Mouse (Mus musculus): Measurements from ENCODE around the gene Cox4i1. TPM values are rescaled to one million over a fixed set of nuclear protein-coding genes. Genes with fewer than 3 reads are reported as not detected.

Gene Cox4i1
- polyA plus RNA-seq, 1 experiment from 2014 or later = 916 TPM

DNA sequence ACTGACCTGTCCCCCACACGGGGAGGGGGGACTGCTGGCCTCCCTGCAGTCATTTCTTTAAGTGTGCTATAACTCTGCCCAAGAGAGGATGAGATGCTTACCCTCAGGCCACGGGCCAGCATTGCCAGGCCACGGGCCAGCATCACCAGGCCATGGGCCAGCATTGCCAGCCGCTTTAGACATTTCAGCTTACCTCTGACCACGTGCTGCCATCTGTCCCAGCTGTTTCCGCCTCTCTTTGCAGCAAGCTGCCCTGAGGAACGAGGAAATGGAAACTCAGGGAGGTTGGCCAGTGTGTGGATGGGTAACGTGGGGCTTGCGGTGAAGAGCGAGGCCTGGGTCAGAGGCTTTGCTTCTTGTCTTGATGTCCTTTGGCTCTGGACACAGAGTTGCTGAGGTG lies 13.1 kb downstream of the Cox4i1 start:
- Histone ChIP-seq H3K4me3 (replicated peaks) (no peak overlapping the region), H3K36me3 (no peaks in the 10 kb centered on the region)
- 68% methylated on average over 10 of the region's 10 CpGs for WGBS

DNA sequence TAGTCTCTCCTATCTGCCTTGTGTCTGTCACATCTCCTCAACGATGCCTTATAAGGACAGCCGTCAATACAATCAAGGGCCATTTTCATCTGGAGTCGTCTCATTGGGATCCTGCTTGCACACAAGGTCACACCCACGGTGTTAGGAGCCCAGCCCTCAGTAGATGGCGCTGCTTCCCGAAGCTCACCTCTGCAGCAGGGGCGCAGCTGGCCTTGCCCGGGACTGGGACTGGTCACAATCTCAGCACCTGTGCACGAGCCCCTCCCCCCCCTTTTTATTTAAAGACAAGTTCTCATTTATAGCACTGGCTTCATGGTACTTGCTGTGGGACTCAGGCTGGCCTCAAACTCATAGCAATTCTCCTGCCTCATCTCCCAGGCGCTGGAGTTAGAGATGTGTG lies 15.6 kb downstream of the Cox4i1 start:
- H3K4me1 ChIP-seq (replicated peaks) = peaks cover 12% of the 10 kb centered on the region
- H3K27me3 ChIP-seq = peaks cover 14% of the 10 kb centered on the region; the same call in 1 of the 2 replicates
- no peak overlapping the region for H3K27ac ChIP-seq
- H3K4me2 ChIP-seq = no peak overlapping the region
- H3K9ac ChIP-seq (replicated peaks) = no peak overlapping the region
- H3K36me3 ChIP-seq = no peaks in the 10 kb centered on the region
- H3K4me3 ChIP-seq (replicated peaks) = no peak overlapping the region
- no peaks in the 10 kb centered on the region for H3K9me3 ChIP-seq
- WGBS = 13% methylated on average over 10 of the region's 10 CpGs
- ATAC-seq (ENCODE audit: insufficient number of reproducible peaks, insufficient read depth, low FRiP score, low TSS enrichment, low read depth) = no peak; the same call in 1 of the 2 replicates

More for the DNA sequence above, 13.1 kb downstream of the Cox4i1 start:
- no peak overlapping the region for H3K4me2 ChIP-seq
- peaks cover 12% of the 10 kb centered on the region for H3K4me1 ChIP-seq (replicated peaks)
- no peak for ATAC-seq (ENCODE audit: insufficient number of reproducible peaks, insufficient read depth, low FRiP score, low TSS enrichment, low read depth)
- H3K9me3 ChIP-seq = no peaks in the 10 kb centered on the region
- peaks cover 8% of the 10 kb centered on the region; the same call in 1 of the 2 replicates for H3K27me3 ChIP-seq
- H3K9ac ChIP-seq (replicated peaks) = no peak overlapping the region
- no peak overlapping the region for H3K27ac ChIP-seq

DNA sequence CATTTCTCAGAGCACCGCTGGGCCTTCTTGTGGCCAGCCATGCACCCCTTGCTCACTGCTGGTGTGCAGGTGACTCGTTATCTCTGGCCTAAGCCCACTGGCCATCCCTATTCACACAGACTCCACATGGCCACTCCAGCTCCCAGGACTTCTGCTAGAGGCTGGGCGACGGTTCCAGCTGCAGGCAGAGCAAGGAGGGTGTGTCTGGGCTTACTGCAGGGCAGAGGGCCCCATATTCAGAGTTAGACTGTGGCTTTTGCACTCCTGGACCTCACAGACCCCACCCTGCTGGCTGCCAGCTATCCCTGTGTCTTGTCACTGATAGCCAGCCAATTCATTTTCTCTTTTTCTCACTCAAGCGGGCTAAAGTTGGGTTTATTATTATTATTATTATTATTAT lies 16.1 kb downstream of the Cox4i1 start:
- Histone ChIP-seq H3K27me3 (peaks cover 17% of the 10 kb centered on the region; the same call in 1 of the 2 replicates), H3K9me3 (no peaks in the 10 kb centered on the region), H3K4me3 (replicated peaks) (no peak overlapping the region), H3K4me1 (replicated peaks) (peaks cover 12% of the 10 kb centered on the region), H3K4me2 (no peak overlapping the region), H3K27ac (no peak overlapping the region), H3K36me3 (no peaks in the 10 kb centered on the region), H3K9ac (replicated peaks) (no peak overlapping the region)
- 52% methylated on average over 5 of the region's 5 CpGs for WGBS
- ATAC-seq (ENCODE audit: insufficient number of reproducible peaks, insufficient read depth, low FRiP score, low TSS enrichment, low read depth) = no peak

DNA sequence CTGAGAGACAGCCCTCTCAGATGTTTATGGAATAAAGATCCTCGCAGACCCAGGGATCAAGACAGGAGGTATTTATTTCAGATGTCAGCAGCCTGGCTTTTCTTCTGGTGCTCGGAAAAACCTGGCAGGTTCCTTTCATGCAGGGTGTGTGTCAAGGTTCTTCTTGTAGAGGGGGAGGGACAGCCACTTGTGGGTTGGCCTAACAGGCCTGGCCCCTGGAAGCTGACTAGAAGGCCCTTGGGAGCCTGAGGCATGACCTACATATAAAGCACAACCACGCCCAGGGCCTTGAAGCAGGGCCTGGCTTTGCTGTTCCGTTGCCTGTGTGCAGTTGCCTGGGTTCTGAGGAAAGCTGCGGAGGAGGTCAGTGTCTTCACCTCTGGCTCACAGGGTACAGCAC lies 17.1 kb downstream of the Cox4i1 start:
- no peaks in the 10 kb centered on the region for H3K36me3 ChIP-seq
- no peak overlapping the region for H3K4me3 ChIP-seq (replicated peaks)
- peaks cover 9% of the 10 kb centered on the region; the same call in 1 of the 2 replicates for H3K27me3 ChIP-seq
- H3K4me2 ChIP-seq = no peak overlapping the region
- no peaks in the 10 kb centered on the region for H3K9me3 ChIP-seq
- no peak overlapping the region for H3K9ac ChIP-seq (replicated peaks)
- H3K27ac ChIP-seq = peak overlapping the region; percentile 53; the same call in 1 of the 2 replicates
- WGBS = 59% methylated on average over 5 of the region's 5 CpGs
- no peak for ATAC-seq (ENCODE audit: insufficient number of reproducible peaks, insufficient read depth, low FRiP score, low TSS enrichment, low read depth)
- H3K4me1 ChIP-seq (replicated peaks) = peaks cover 12% of the 10 kb centered on the region

DNA sequence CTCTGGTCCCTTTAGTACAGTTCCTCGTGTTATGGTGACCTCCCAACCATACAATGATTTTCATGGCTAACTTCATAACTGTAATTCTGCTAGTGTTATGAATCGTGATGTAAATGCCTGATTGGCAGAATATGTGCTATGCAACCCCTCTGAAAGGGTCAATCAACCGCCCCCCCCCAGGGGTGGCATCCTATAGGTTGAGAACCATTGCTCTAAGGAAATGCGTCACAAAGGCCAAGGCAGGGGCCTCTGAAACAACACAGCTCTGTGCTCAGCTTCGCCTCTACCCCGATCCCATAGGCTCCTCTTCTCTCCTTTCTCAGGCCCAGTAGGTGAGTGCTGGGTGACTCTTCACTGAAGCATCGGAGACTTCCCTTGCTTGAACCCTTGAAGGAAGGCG lies 17.6 kb downstream of the Cox4i1 start:
- Histone ChIP-seq H3K36me3 (no peaks in the 10 kb centered on the region), H3K9ac (replicated peaks) (no peak overlapping the region), H3K27ac (peak overlapping the region; percentile 53; the same call in 1 of the 2 replicates), H3K4me2 (no peak overlapping the region), H3K4me3 (replicated peaks) (no peak overlapping the region), H3K4me1 (replicated peaks) (peaks cover 12% of the 10 kb centered on the region), H3K9me3 (no peaks in the 10 kb centered on the region), H3K27me3 (peaks cover 9% of the 10 kb centered on the region; the same call in 1 of the 2 replicates)
- no peak for ATAC-seq (ENCODE audit: insufficient number of reproducible peaks, insufficient read depth, low FRiP score, low TSS enrichment, low read depth)
- WGBS = 82% methylated on average over 8 of the region's 8 CpGs

DNA sequence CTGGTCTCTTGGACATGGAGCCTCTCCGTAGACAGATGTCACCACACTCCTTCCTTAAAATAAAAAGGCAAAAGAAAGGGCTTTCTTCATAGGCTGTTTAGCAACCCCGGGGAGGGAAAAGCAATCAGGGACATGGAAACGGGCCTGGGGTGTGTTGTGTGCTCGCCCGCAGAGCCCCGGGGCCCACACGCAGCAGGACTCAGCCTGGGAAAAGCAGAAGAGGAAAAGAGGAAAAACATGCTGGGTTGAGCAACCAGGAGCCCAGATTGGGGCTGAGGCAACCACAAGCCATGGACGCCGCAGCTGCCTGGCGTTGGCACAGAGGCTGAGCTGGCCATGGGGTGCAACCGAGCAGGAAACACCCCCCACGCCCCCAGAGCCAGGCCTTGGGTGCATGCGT lies 18.0 kb downstream of the Cox4i1 start:
- Histone ChIP-seq H3K4me1 (replicated peaks) (peaks cover 12% of the 10 kb centered on the region), H3K4me3 (replicated peaks) (no peak overlapping the region), H3K4me2 (no peak overlapping the region), H3K27ac (no peak overlapping the region), H3K36me3 (no peaks in the 10 kb centered on the region), H3K27me3 (peaks cover 9% of the 10 kb centered on the region; the same call in 1 of the 2 replicates), H3K9ac (replicated peaks) (no peak overlapping the region), H3K9me3 (no peaks in the 10 kb centered on the region)
- ATAC-seq (ENCODE audit: insufficient number of reproducible peaks, insufficient read depth, low FRiP score, low TSS enrichment, low read depth) = no peak
- 80% methylated on average over 13 of the region's 13 CpGs for WGBS

DNA sequence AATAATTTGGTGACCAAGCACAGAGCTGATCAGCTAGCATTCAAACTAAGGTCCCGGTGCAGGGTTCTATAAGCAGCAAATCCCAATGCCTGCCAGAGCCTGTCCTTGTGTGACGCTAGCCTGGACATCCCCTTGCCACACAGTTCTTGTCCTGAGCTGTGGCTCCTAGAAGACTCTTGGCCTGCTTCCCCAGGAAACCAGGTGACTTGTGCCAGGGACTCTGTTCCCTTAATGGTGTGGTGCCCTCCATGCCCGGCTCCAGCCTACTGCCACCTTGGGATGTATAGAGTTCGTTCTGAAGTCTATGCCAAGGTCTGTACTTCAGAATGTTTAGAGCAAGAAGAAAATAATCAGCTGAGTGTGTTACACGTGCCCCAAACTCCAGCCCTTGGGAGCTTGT lies 18.6 kb downstream of the Cox4i1 start:
- Histone ChIP-seq H3K36me3 (no peaks in the 10 kb centered on the region), H3K27me3 (peaks cover 9% of the 10 kb centered on the region; the same call in 1 of the 2 replicates), H3K9me3 (no peaks in the 10 kb centered on the region), H3K27ac (no peak overlapping the region), H3K4me1 (replicated peaks) (peaks cover 12% of the 10 kb centered on the region), H3K4me2 (no peak overlapping the region), H3K4me3 (replicated peaks) (no peak overlapping the region), H3K9ac (replicated peaks) (no peak overlapping the region)
- WGBS = 80% methylated on average over 5 of the region's 5 CpGs
- no peak for ATAC-seq (ENCODE audit: insufficient number of reproducible peaks, insufficient read depth, low FRiP score, low TSS enrichment, low read depth)

DNA sequence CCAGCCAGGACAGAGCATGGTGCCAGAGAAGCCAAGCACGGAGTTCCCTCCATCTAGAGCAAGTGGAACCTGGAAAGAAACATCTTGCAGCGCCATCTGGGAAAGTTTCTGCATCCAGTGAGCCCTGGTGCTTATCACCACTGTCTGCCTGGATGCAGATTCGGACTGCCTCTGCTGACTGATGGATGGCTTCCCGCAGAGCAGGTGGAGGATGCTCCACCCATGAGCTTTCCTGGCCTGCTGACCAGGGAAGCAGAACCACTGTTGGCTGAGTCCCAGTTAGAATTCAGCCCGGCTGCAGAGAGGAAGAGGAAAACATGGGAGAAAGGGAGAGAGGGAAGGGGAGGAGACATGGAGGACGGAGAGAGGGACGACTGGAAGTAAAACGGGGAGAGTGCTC lies 19.8 kb downstream of the Cox4i1 start:
- H3K9me3 ChIP-seq = no peaks in the 10 kb centered on the region
- H3K36me3 ChIP-seq = no peaks in the 10 kb centered on the region
- no peak overlapping the region for H3K4me3 ChIP-seq (replicated peaks)
- peaks cover 9% of the 10 kb centered on the region; the same call in 1 of the 2 replicates for H3K27me3 ChIP-seq
- H3K4me1 ChIP-seq (replicated peaks) = peaks cover 12% of the 10 kb centered on the region
- H3K9ac ChIP-seq (replicated peaks) = no peak overlapping the region
- H3K4me2 ChIP-seq = no peak overlapping the region
- H3K27ac ChIP-seq = no peak overlapping the region
- ATAC-seq (ENCODE audit: insufficient number of reproducible peaks, insufficient read depth, low FRiP score, low TSS enrichment, low read depth) = no peak
- WGBS = 76% methylated on average over 8 of the region's 8 CpGs

DNA sequence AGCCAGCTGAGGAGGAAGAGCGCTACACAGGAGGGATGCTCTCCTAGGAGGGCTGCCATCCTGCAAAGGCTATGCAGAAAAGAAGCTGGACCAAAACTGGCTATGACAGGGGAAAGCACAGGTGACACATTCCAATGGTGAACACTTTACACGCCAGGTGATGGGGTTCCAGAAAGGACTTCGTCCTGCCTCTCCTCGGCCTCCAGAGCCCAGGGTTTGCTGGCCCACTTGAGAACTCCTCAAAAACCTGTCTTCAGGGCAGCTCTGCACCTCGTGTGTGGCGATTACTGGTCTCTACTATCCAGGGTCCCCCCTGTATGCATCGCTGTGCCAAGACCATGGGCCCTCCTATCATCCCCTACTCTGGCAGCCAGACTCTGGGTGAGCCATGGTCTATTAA lies 20.5 kb downstream of the Cox4i1 start:
- H3K9me3 ChIP-seq = no peaks in the 10 kb centered on the region
- 87% methylated on average over 7 of the region's 7 CpGs for WGBS
- no peaks in the 10 kb centered on the region for H3K36me3 ChIP-seq
- no peak overlapping the region for H3K4me3 ChIP-seq (replicated peaks)
- H3K9ac ChIP-seq (replicated peaks) = no peak overlapping the region
- H3K4me1 ChIP-seq (replicated peaks) = peaks cover 12% of the 10 kb centered on the region
- no peak overlapping the region for H3K4me2 ChIP-seq
- no peak overlapping the region for H3K27ac ChIP-seq
- peaks cover 9% of the 10 kb centered on the region; the same call in 1 of the 2 replicates for H3K27me3 ChIP-seq
- ATAC-seq (ENCODE audit: insufficient number of reproducible peaks, insufficient read depth, low FRiP score, low TSS enrichment, low read depth) = no peak

DNA sequence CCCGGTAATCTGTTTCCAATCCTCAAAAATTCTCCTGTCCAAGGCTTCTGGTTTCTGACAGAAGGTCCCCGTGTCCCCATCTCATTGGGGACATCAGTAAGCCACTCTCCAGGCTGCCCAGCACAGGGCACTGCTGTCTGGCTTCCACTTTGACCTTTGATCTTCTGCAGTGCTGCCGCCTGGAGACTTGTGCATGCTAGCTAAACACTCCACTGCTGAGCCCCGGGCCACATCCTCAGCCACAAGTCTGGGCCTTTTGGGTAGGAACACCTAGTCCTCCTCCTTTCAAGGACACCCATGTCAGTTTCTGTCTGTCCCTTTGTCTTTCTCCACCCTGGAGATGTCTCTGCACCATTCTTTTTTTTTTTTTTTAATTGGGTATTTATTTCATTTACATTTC lies 24.9 kb downstream of the Cox4i1 start:
- no peak for ATAC-seq (ENCODE audit: insufficient number of reproducible peaks, insufficient read depth, low FRiP score, low TSS enrichment, low read depth)
- 48% methylated on average over 4 of the region's 4 CpGs for WGBS

DNA sequence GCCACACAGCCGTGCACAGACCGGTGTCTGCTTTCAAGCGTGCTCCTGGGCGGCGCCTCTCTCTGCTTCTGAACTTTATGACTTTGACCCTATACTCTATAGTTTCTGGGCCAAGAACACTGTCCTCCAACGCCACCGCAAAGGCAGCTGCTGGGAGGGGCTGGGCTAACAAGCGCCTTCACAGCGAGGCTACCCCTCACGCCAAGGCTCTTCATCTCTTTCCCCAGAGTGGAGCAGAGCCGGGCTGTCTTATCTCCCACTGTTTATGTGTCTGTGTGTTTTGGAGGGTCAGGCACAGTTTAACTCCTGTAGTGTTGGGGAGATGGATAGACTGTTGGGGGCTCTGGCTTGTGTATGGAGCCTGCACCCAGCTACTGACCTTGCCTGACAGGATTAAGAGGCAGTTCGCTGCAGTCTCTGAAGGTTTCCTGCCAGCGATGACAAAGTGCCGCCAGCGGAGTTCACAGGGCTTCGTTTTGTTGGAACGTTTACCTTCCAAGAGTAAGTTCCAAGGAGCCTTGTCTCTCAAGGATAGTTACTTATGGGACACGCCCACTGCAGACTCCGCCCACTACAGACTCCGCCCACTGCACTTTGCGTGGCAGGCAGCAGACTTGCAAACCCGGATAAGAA lies 26.0 kb downstream of the Cox4i1 start:
- H3K36me3 ChIP-seq = no peaks in the 10 kb centered on the region
- H3K9me3 ChIP-seq = peaks cover 6% of the 10 kb centered on the region; the same call in 1 of the 2 replicates
- H3K9ac ChIP-seq (replicated peaks) = no peak overlapping the region
- H3K4me2 ChIP-seq = no peak overlapping the region
- ATAC-seq (ENCODE audit: insufficient number of reproducible peaks, insufficient read depth, low FRiP score, low TSS enrichment, low read depth) = no peak
- WGBS = 20% methylated on average over 22 of the region's 22 CpGs
- peaks cover 9% of the 10 kb centered on the region; the same call in 1 of the 2 replicates for H3K4me1 ChIP-seq (replicated peaks)
- no peak overlapping the region for H3K4me3 ChIP-seq (replicated peaks)
- H3K27ac ChIP-seq = no peak overlapping the region
- H3K27me3 ChIP-seq = 0 out of 2 replicates have a peak, but pooled peaks cover 6% of the 10 kb centered on the region

More for the DNA sequence above, 24.9 kb downstream of the Cox4i1 start:
- no peak overlapping the region for H3K9ac ChIP-seq (replicated peaks)
- H3K4me3 ChIP-seq (replicated peaks) = no peak overlapping the region
- peaks cover 14% of the 10 kb centered on the region; the same call in 1 of the 2 replicates for H3K27me3 ChIP-seq
- no peak overlapping the region for H3K27ac ChIP-seq
- H3K36me3 ChIP-seq = no peaks in the 10 kb centered on the region
- no peak overlapping the region for H3K4me2 ChIP-seq
- peaks cover 2% of the 10 kb centered on the region; the same call in 1 of the 2 replicates for H3K9me3 ChIP-seq
- peaks cover 9% of the 10 kb centered on the region; the same call in 1 of the 2 replicates for H3K4me1 ChIP-seq (replicated peaks)
